In genomic region chr10:80398174-80398535, GRCm38 (mm10) we compare ENCODE assay signal across 7 mouse cellular contexts. TPM values are rescaled to one million over a fixed set of nuclear protein-coding genes. Genes with fewer than 3 reads are reported as not detected.
DNase-seq lines count a peak whose midpoint lies in the region; ATAC-seq and TF ChIP-seq lines count a peak whose summit lies in the region.

No protein-coding gene starts in this region.

- no peaks in the 10 kb centered on the region for H3K27me3 ChIP-seq in lung, postnatal 0 days (replicated peaks; ENCODE audit: insufficient read depth, low read length)
- H3K27me3 ChIP-seq in limb, embryonic 12.5 days: no peaks in the 10 kb centered on the region
- no peaks in the 10 kb centered on the region for H3K27me3 ChIP-seq in stomach, embryonic 15.5 days (replicated peaks)

- no peak overlapping the region for H3K9ac ChIP-seq in lung, postnatal 0 days (replicated peaks; ENCODE audit: low read depth)
- H3K9ac ChIP-seq in limb, embryonic 12.5 days (replicated peaks): peak overlapping the region; percentile 95
- peak overlapping the region; percentile 97 for H3K9ac ChIP-seq in stomach, embryonic 15.5 days

- no peak for ATAC-seq in lung, postnatal 0 days
- ATAC-seq in limb, embryonic 12.5 days (ENCODE audit: insufficient number of reproducible peaks, insufficient read depth, low FRiP score, low TSS enrichment, low read depth): no peak
- no peak for ATAC-seq in stomach, embryonic 15.5 days (ENCODE audit: insufficient read depth, low FRiP score, low read depth)

- H3K4me1 ChIP-seq in lung, postnatal 0 days (ENCODE audit: insufficient read depth, low read depth, low read length): peaks cover 12% of the 10 kb centered on the region
- H3K4me1 ChIP-seq in embryonic fibroblast, embryonic 13.5 days (ENCODE audit: control insufficient read depth, insufficient read depth, low read length): peaks cover 3% of the 10 kb centered on the region; the same call in 1 of the 2 replicates
- peaks cover 33% of the 10 kb centered on the region for H3K4me1 ChIP-seq in limb, embryonic 12.5 days (replicated peaks)
- peaks cover 21% of the 10 kb centered on the region for H3K4me1 ChIP-seq in stomach, embryonic 15.5 days

- H3K4me2 ChIP-seq in lung, postnatal 0 days (replicated peaks; ENCODE audit: low read depth, low read length): peak overlapping the region; percentile 73
- peak overlapping the region; percentile 88 for H3K4me2 ChIP-seq in limb, embryonic 12.5 days
- H3K4me2 ChIP-seq in stomach, embryonic 15.5 days: peak overlapping the region; percentile 90

- TF ChIP-seq POLR2A in embryonic fibroblast, embryonic 13.5 days (IDR thresholded peaks at IDR 0.05; ENCODE audit: low read depth, low read length): no peak

- H3K36me3 ChIP-seq in lung, postnatal 0 days (ENCODE audit: insufficient read depth, low read length): peaks cover 16% of the 10 kb centered on the region; the same call in 1 of the 2 replicates
- peaks cover 68% of the 10 kb centered on the region for H3K36me3 ChIP-seq in limb, embryonic 12.5 days
- peaks cover 38% of the 10 kb centered on the region for H3K36me3 ChIP-seq in stomach, embryonic 15.5 days

- TF ChIP-seq CTCF in lung, postnatal 0 days (IDR thresholded peaks at IDR 0.05): no peak; the same call in 1 of the 2 replicates
- TF ChIP-seq CTCF in embryonic fibroblast, embryonic 13.5 days (IDR thresholded peaks at IDR 0.05; ENCODE audit: borderline replicate concordance, insufficient read depth, low read length): no peak

- TF ChIP-seq EP300 in lung, postnatal 0 days (IDR thresholded peaks at IDR 0.05): 0 out of 2 replicates have a peak, but pooled peaks have one; percentile 20

- peak; percentile 58 for DNase-seq in lung, postnatal 0 days (ENCODE audit: low spot score)
- no peak for DNase-seq in lung, postnatal 4 days
- no peak for DNase-seq in ovary, postnatal 36 days (ENCODE audit: low spot score)
- DNase-seq in right cerebral cortex, postnatal 14 days: no peak

- H3K9me3 ChIP-seq in lung, postnatal 0 days (ENCODE audit: low read length): no peaks in the 10 kb centered on the region
- H3K9me3 ChIP-seq in limb, embryonic 12.5 days: no peaks in the 10 kb centered on the region
- H3K9me3 ChIP-seq in stomach, embryonic 15.5 days: no peaks in the 10 kb centered on the region

- 0% methylated on average over 1 of the region's 1 CpGs for WGBS in lung, postnatal 0 days
- WGBS in limb, embryonic 12.5 days: 0% methylated on average over 1 of the region's 1 CpGs
- WGBS in stomach, embryonic 15.5 days: 0% methylated on average over 1 of the region's 1 CpGs

- H3K27ac ChIP-seq in lung, postnatal 0 days (ENCODE audit: low read length): peak overlapping the region; percentile 98; the same call in 1 of the 2 replicates
- peak overlapping the region; percentile 84 for H3K27ac ChIP-seq in embryonic fibroblast, embryonic 13.5 days (ENCODE audit: insufficient read depth, low read length)
- H3K27ac ChIP-seq in limb, embryonic 12.5 days: peak overlapping the region; percentile 99
- H3K27ac ChIP-seq in stomach, embryonic 15.5 days: peak overlapping the region; percentile 100

- peak overlapping the region; percentile 86 for H3K4me3 ChIP-seq in lung, postnatal 0 days (ENCODE audit: low read depth, low read length)
- peak overlapping the region; percentile 62 for H3K4me3 ChIP-seq in embryonic fibroblast, embryonic 13.5 days (ENCODE audit: insufficient read depth, low read length)
- peak overlapping the region; percentile 74 for H3K4me3 ChIP-seq in limb, embryonic 12.5 days (replicated peaks)
- peak overlapping the region; percentile 81 for H3K4me3 ChIP-seq in stomach, embryonic 15.5 days (replicated peaks)

RNA-seq across cellular contexts. Expression of gene Mbd3, which starts 1.2 kb away (rescaled TPM):
- polyA plus RNA-seq in lung, postnatal 0 days (2015; fragmentation: Nextera tagmentation; extraction: Ambion mirVana): 90.6 and 90.7 TPM in 2 replicates
- 83.3 and 99.1 TPM in 2 replicates for polyA plus RNA-seq in embryonic fibroblast, embryonic 13.5 days (2011; ENCODE audit: insufficient read length, low read depth, missing spikeins)
- 361 and 364 TPM in 2 replicates for polyA plus RNA-seq in limb, embryonic 12.5 days (2016; fragmentation: Nextera tagmentation; extraction: Ambion mirVana)
- 204 and 216 TPM in 2 replicates for polyA plus RNA-seq in stomach, embryonic 15.5 days (2015; fragmentation: Nextera tagmentation; extraction: Ambion mirVana)

RNA-seq across cellular contexts. Expression of gene Uqcr11, which starts 8.5 kb away (rescaled TPM):
- 511 and 651 TPM in 2 replicates for polyA plus RNA-seq in lung, postnatal 0 days (2015; fragmentation: Nextera tagmentation; extraction: Ambion mirVana)
- polyA plus RNA-seq in embryonic fibroblast, embryonic 13.5 days (2011; ENCODE audit: insufficient read length, low read depth, missing spikeins): 182 and 231 TPM in 2 replicates
- 416 and 437 TPM in 2 replicates for polyA plus RNA-seq in limb, embryonic 12.5 days (2016; fragmentation: Nextera tagmentation; extraction: Ambion mirVana)
- 724 and 753 TPM in 2 replicates for polyA plus RNA-seq in stomach, embryonic 15.5 days (2015; fragmentation: Nextera tagmentation; extraction: Ambion mirVana)

RNA-seq across cellular contexts. Expression of gene Mex3d, which starts 10.7 kb away (rescaled TPM):
- polyA plus RNA-seq in lung, postnatal 0 days (2015; fragmentation: Nextera tagmentation; extraction: Ambion mirVana): 6.0 and 6.3 TPM in 2 replicates
- polyA plus RNA-seq in embryonic fibroblast, embryonic 13.5 days (2011; ENCODE audit: insufficient read length, low read depth, missing spikeins): 39.1 and 40.4 TPM in 2 replicates
- 12.5 and 15.2 TPM in 2 replicates for polyA plus RNA-seq in limb, embryonic 12.5 days (2016; fragmentation: Nextera tagmentation; extraction: Ambion mirVana)
- polyA plus RNA-seq in stomach, embryonic 15.5 days (2015; fragmentation: Nextera tagmentation; extraction: Ambion mirVana): 7.8 and 8.7 TPM in 2 replicates

RNA-seq across cellular contexts. Expression of gene Tcf3, which starts 35.3 kb away (rescaled TPM):
- 34.7 and 36.2 TPM in 2 replicates for polyA plus RNA-seq in lung, postnatal 0 days (2015; fragmentation: Nextera tagmentation; extraction: Ambion mirVana)
- polyA plus RNA-seq in embryonic fibroblast, embryonic 13.5 days (2011; ENCODE audit: insufficient read length, low read depth, missing spikeins): 64.8 and 72.9 TPM in 2 replicates
- polyA plus RNA-seq in limb, embryonic 12.5 days (2016; fragmentation: Nextera tagmentation; extraction: Ambion mirVana): 247 and 274 TPM in 2 replicates
- 88.9 and 100 TPM in 2 replicates for polyA plus RNA-seq in stomach, embryonic 15.5 days (2015; fragmentation: Nextera tagmentation; extraction: Ambion mirVana)

RNA-seq across cellular contexts. Expression of gene Plk5, which starts 41.9 kb away (rescaled TPM):
- 1.00 and 1.0 TPM in 2 replicates for polyA plus RNA-seq in lung, postnatal 0 days (2015; fragmentation: Nextera tagmentation; extraction: Ambion mirVana)
- not detected in 2 replicates for polyA plus RNA-seq in embryonic fibroblast, embryonic 13.5 days (2011; ENCODE audit: insufficient read length, low read depth, missing spikeins)
- polyA plus RNA-seq in limb, embryonic 12.5 days (2016; fragmentation: Nextera tagmentation; extraction: Ambion mirVana): 1.2 and 1.3 TPM in 2 replicates
- 0.30 and 0.67 TPM in 2 replicates for polyA plus RNA-seq in stomach, embryonic 15.5 days (2015; fragmentation: Nextera tagmentation; extraction: Ambion mirVana)
